Mouse (Mus musculus) myocyte (in vitro differentiated cells): ENCODE measurements at regions not wholly inside any gene's neighbourhood (a gene's known extent, or its start where the extent isn't known, plus 50 kb on each side); places are given as distances from the start of the nearest gene placed in this dataset.

Source experiments
- CEBPB ChIP-seq: IDR thresholded peaks from 2 replicates; pipeline ENCODE4 v1.6.1; 2011; ENCODE audit warnings: mild to moderate bottlenecking, moderate library complexity; ENCODE audit not compliant: poor library complexity, insufficient read depth, severe bottlenecking
- E2F4 ChIP-seq: IDR thresholded peaks from one replicate; pipeline ENCODE4 v1.6.1; 2011; ENCODE audit warnings: mild to moderate bottlenecking, control low read depth, moderate library complexity; ENCODE audit not compliant: insufficient read depth
- MAX ChIP-seq: IDR thresholded peaks from one replicate; pipeline ENCODE4 v1.6.1; 2011; ENCODE audit warnings: low read depth, mild to moderate bottlenecking, control low read depth
- MYOD1 ChIP-seq, 3 experiments: IDR thresholded peaks; one replicate each; pipeline ENCODE4 v1.6.1; 2011; ENCODE audit warnings: control low read depth in 2 of 3, low read depth in 2 of 3, mild to moderate bottlenecking in 2 of 3, moderate library complexity in 1 of 3; ENCODE audit not compliant: insufficient read length in 2 of 3, control insufficient read depth in 1 of 3
- MYOG ChIP-seq, 3 experiments: IDR thresholded peaks; one replicate each; pipeline ENCODE4 v1.6.1; 2011; ENCODE audit warnings: control low read depth in 2 of 3, low read depth in 2 of 3, mild to moderate bottlenecking in 2 of 3; ENCODE audit not compliant: insufficient read length in 2 of 3, control insufficient read depth in 1 of 3, insufficient read depth in 1 of 3
- POLR2A ChIP-seq: IDR thresholded peaks from one replicate; pipeline ENCODE4 v1.6.1; 2011; ENCODE audit warnings: low read depth, mild to moderate bottlenecking, control low read depth, moderate library complexity; ENCODE audit not compliant: insufficient read length
- POLR2AphosphoS2 ChIP-seq: IDR thresholded peaks from one replicate; pipeline ENCODE4 v1.6.1; 2011; ENCODE audit warnings: low read depth, control low read depth; ENCODE audit not compliant: insufficient read length
- REST ChIP-seq: IDR thresholded peaks from one replicate; pipeline ENCODE4 v1.6.1; 2011; ENCODE audit warnings: mild to moderate bottlenecking, control low read depth, moderate library complexity; ENCODE audit not compliant: insufficient read depth, insufficient read length
- TCF12 ChIP-seq: IDR thresholded peaks from one replicate; pipeline ENCODE4 v1.6.1; 2011; ENCODE audit warnings: mild to moderate bottlenecking, control low read depth; ENCODE audit not compliant: poor library complexity, insufficient read depth, severe bottlenecking
- TCF3 ChIP-seq: IDR thresholded peaks from one replicate; pipeline ENCODE4 v1.6.1; 2011; ENCODE audit warnings: low read depth, control low read depth; ENCODE audit not compliant: insufficient read length
- USF1 ChIP-seq: IDR thresholded peaks from one replicate; pipeline ENCODE4 v1.6.1; 2011; ENCODE audit warnings: low read depth, mild to moderate bottlenecking, control low read depth, moderate library complexity

DNA sequence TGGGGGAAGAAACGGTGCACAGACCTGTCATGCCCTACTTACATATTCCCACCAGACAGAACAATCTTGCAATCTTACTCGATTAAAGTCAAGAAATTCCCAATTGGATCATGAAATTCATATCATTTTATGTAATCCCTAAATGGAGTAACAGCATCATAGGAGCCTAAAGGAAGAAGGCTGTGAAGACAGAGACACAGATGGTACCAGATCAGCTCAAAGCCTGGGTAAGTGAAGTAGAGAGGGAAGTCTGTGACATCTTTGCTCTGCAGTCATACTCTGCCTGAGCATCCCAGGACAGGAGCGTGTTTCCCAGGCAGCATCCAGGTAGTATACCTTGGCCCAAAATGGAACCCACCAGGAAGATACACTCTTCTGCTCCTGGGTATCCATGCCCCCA lies 108.6 kb downstream of the Diras2 start:
- TF ChIP-seq POLR2A (no peak), POLR2AphosphoS2 (no peak), TCF12 (no peak), MYOD1 (IDR thresholded peaks at IDR 0.05; ENCODE audit: control insufficient read depth in 1 of 3, insufficient read length in 2 of 3, low read depth in 2 of 3) (no peak), E2F4 (no peak), USF1 (no peak), MAX (no peak), REST (no peak), CEBPB (no peak), MYOG (IDR thresholded peaks at IDR 0.05; ENCODE audit: control insufficient read depth in 1 of 3, insufficient read depth in 1 of 3, insufficient read length in 2 of 3, low read depth in 2 of 3) (no peak), TCF3 (no peak)
